ENCODE assay signal across 8 mouse cellular contexts in the genomic region with DNA sequence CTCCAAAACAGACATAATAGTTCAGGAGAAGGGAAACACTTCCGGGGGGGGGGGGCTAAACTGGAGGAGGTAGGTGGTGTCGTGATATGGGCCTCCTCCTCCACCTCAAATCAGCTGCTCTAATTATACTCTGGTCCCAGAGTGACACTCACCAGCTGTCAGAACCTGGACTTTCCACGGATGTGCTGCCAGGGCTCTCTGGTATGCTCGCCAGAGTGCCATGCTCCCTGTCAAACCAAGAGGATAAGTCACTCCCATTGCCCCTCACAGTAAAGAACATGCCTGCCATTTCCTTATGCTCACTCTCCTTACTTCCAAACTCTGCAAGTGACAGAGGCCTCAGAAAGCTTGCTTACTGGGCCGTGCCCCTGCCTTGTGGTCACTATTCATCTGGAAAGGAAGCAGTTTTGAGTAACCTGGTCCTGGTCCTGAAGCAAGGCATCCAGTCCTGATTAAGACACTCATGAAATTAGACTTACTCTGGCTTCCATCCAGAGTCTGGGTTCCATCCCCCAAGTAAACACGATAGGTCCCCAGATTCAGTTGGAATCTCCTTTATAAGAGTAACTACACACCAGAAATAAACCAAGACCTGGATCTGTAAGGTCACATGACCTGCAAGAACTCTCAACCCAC. TPM values are rescaled to one million over a fixed set of nuclear protein-coding genes. Genes with fewer than 3 reads are reported as not detected.
DNase-seq lines count a peak whose midpoint lies in the region; ATAC-seq and TF ChIP-seq lines count a peak whose summit lies in the region.

No protein-coding gene starts in this region.

- peaks cover 4% of the 10 kb centered on the region for H3K36me3 ChIP-seq in embryonic facial prominence, embryonic 11.5 days (replicated peaks; ENCODE audit: control insufficient read depth, insufficient read depth, low read depth, low read length)
- peaks cover 35% of the 10 kb centered on the region for H3K36me3 ChIP-seq in heart, embryonic 12.5 days
- H3K36me3 ChIP-seq in limb, embryonic 13.5 days = peaks cover 50% of the 10 kb centered on the region
- peaks cover 35% of the 10 kb centered on the region for H3K36me3 ChIP-seq in neural tube, embryonic 12.5 days

- H3K4me2 ChIP-seq in embryonic facial prominence, embryonic 11.5 days (ENCODE audit: low read depth, low read length) = peak overlapping the region; percentile 69
- peak overlapping the region; percentile 93 for H3K4me2 ChIP-seq in heart, embryonic 12.5 days
- peak overlapping the region; percentile 90 for H3K4me2 ChIP-seq in limb, embryonic 13.5 days (replicated peaks)
- peak overlapping the region; percentile 80 for H3K4me2 ChIP-seq in neural tube, embryonic 12.5 days (replicated peaks)

- H3K9me3 ChIP-seq in embryonic facial prominence, embryonic 11.5 days (replicated peaks; ENCODE audit: control insufficient read depth, low read length) = no peaks in the 10 kb centered on the region
- H3K9me3 ChIP-seq in heart, embryonic 12.5 days (replicated peaks) = no peaks in the 10 kb centered on the region
- H3K9me3 ChIP-seq in limb, embryonic 13.5 days = no peaks in the 10 kb centered on the region
- no peaks in the 10 kb centered on the region for H3K9me3 ChIP-seq in neural tube, embryonic 12.5 days

- TF ChIP-seq POLR2A in cerebellum, adult 2 months (IDR thresholded peaks at IDR 0.05; ENCODE audit: borderline replicate concordance, insufficient read depth, low read length) = no peak

- peak overlapping the region; percentile 37 for H3K27ac ChIP-seq in cerebellum, adult 2 months (ENCODE audit: insufficient read depth, low read length)
- H3K27ac ChIP-seq in embryonic facial prominence, embryonic 11.5 days (replicated peaks; ENCODE audit: low read depth, low read length) = no peak overlapping the region
- H3K27ac ChIP-seq in heart, embryonic 12.5 days (ENCODE audit: poor library complexity, severe bottlenecking) = peak overlapping the region; percentile 37
- H3K27ac ChIP-seq in limb, embryonic 13.5 days = no peak overlapping the region
- H3K27ac ChIP-seq in neural tube, embryonic 12.5 days = no peak overlapping the region

- no peak for TF ChIP-seq CTCF in cerebellum, adult 2 months (IDR thresholded peaks at IDR 0.05; ENCODE audit: borderline replicate concordance, insufficient read depth, low read depth, low read length)

- no peak for DNase-seq in cerebellum, adult 2 months
- DNase-seq in cerebellum, adult 8-10 months = no peak
- DNase-seq in embryonic facial prominence, embryonic 11.5 days (ENCODE audit: low spot score) = no peak
- no peak for DNase-seq in Muller cell, postnatal 12 days (ENCODE audit: inconsistent ontology term)
- no peak for DNase-seq in adipocyte (ENCODE audit: low spot score)

- peaks cover 7% of the 10 kb centered on the region for H3K4me1 ChIP-seq in cerebellum, adult 2 months (ENCODE audit: control insufficient read depth, insufficient read depth, low read length)
- H3K4me1 ChIP-seq in embryonic facial prominence, embryonic 11.5 days (ENCODE audit: control insufficient read depth, insufficient read depth, low read length) = no peaks in the 10 kb centered on the region
- H3K4me1 ChIP-seq in heart, embryonic 12.5 days (replicated peaks) = peaks cover 19% of the 10 kb centered on the region
- peaks cover 14% of the 10 kb centered on the region for H3K4me1 ChIP-seq in limb, embryonic 13.5 days
- peaks cover 13% of the 10 kb centered on the region for H3K4me1 ChIP-seq in neural tube, embryonic 12.5 days

- peak overlapping the region; percentile 58 for H3K9ac ChIP-seq in embryonic facial prominence, embryonic 11.5 days (replicated peaks; ENCODE audit: low read length)
- H3K9ac ChIP-seq in heart, embryonic 12.5 days = peak overlapping the region; percentile 65
- H3K9ac ChIP-seq in limb, embryonic 13.5 days = peak overlapping the region; percentile 70
- H3K9ac ChIP-seq in neural tube, embryonic 12.5 days = peak overlapping the region; percentile 59

- H3K4me3 ChIP-seq in cerebellum, adult 2 months (replicated peaks; ENCODE audit: insufficient read depth, low read depth, low read length) = peak overlapping the region; percentile 81
- H3K4me3 ChIP-seq in embryonic facial prominence, embryonic 11.5 days (ENCODE audit: low read depth, low read length) = peak overlapping the region; percentile 43
- H3K4me3 ChIP-seq in heart, embryonic 12.5 days = peak overlapping the region; percentile 55
- peak overlapping the region; percentile 62 for H3K4me3 ChIP-seq in limb, embryonic 13.5 days
- H3K4me3 ChIP-seq in neural tube, embryonic 12.5 days = peak overlapping the region; percentile 66

- 15% methylated on average over 6 of the region's 6 CpGs for WGBS in cerebellum, adult 2 months
- WGBS in embryonic facial prominence, embryonic 11.5 days = 39% methylated on average over 6 of the region's 6 CpGs
- 28% methylated on average over 6 of the region's 6 CpGs for WGBS in heart, embryonic 12.5 days
- WGBS in limb, embryonic 13.5 days = 37% methylated on average over 6 of the region's 6 CpGs
- 43% methylated on average over 6 of the region's 6 CpGs for WGBS in neural tube, embryonic 12.5 days

- H3K27me3 ChIP-seq in cerebellum, adult 2 months (ENCODE audit: control insufficient read depth, insufficient read depth, low read length) = no peaks in the 10 kb centered on the region
- no peaks in the 10 kb centered on the region for H3K27me3 ChIP-seq in embryonic facial prominence, embryonic 11.5 days (ENCODE audit: control insufficient read depth, insufficient read depth, low read length)
- H3K27me3 ChIP-seq in heart, embryonic 12.5 days (replicated peaks) = no peaks in the 10 kb centered on the region
- H3K27me3 ChIP-seq in limb, embryonic 13.5 days = no peaks in the 10 kb centered on the region
- H3K27me3 ChIP-seq in neural tube, embryonic 12.5 days (replicated peaks) = no peaks in the 10 kb centered on the region

- ATAC-seq in embryonic facial prominence, embryonic 11.5 days (replicated peaks; ENCODE audit: insufficient number of reproducible peaks, low FRiP score, low TSS enrichment, low read depth) = no peak
- ATAC-seq in heart, embryonic 12.5 days (ENCODE audit: insufficient number of reproducible peaks, low FRiP score) = 0 out of 2 replicates have a peak, but pooled peaks have one; percentile 4
- ATAC-seq in limb, embryonic 13.5 days (ENCODE audit: low FRiP score, low read depth) = peak; percentile 12; the same call in 1 of the 2 replicates
- ATAC-seq in neural tube, embryonic 12.5 days (ENCODE audit: low FRiP score, low read depth) = peak; percentile 43

RNA-seq across cellular contexts. Expression of a gene that starts 0.4 kb away (rescaled TPM):
- polyA plus RNA-seq in cerebellum, adult 2 months (2012; rRNA removed) = 91.1 and 91.7 TPM in 2 replicates
- polyA plus RNA-seq in embryonic facial prominence, embryonic 11.5 days (2014; fragmentation: Nextera tagmentation; extraction: Ambion mirVana) = 50.5 and 50.8 TPM in 2 replicates
- 66.8 and 68.8 TPM in 2 replicates for polyA plus RNA-seq in heart, embryonic 12.5 days (2016; fragmentation: Nextera tagmentation; extraction: Ambion mirVana)
- 68.7 and 69.4 TPM in 2 replicates for polyA plus RNA-seq in limb, embryonic 13.5 days (2015; fragmentation: Nextera tagmentation; extraction: Ambion mirVana)
- 50.3 and 51.5 TPM in 2 replicates for polyA plus RNA-seq in neural tube, embryonic 12.5 days (2016; fragmentation: Nextera tagmentation; extraction: Ambion mirVana)

RNA-seq across cellular contexts. Expression of a gene that starts 15.0 kb away (rescaled TPM):
- 1.2 TPM in 1 of 2 replicates, not detected in the other for polyA plus RNA-seq in cerebellum, adult 2 months (2012; rRNA removed)
- not detected in 2 replicates for polyA plus RNA-seq in embryonic facial prominence, embryonic 11.5 days (2014; fragmentation: Nextera tagmentation; extraction: Ambion mirVana)
- 0.38 TPM in 1 of 2 replicates, not detected in the other for polyA plus RNA-seq in heart, embryonic 12.5 days (2016; fragmentation: Nextera tagmentation; extraction: Ambion mirVana)
- not detected in 2 replicates for polyA plus RNA-seq in limb, embryonic 13.5 days (2015; fragmentation: Nextera tagmentation; extraction: Ambion mirVana)
- not detected in 2 replicates for polyA plus RNA-seq in neural tube, embryonic 12.5 days (2016; fragmentation: Nextera tagmentation; extraction: Ambion mirVana)

RNA-seq across cellular contexts. Expression of a gene that starts 26.1 kb away (rescaled TPM):
- polyA plus RNA-seq in cerebellum, adult 2 months (2012; rRNA removed) = 3.9 and 4.1 TPM in 2 replicates
- 1.2 and 1.3 TPM in 2 replicates for polyA plus RNA-seq in embryonic facial prominence, embryonic 11.5 days (2014; fragmentation: Nextera tagmentation; extraction: Ambion mirVana)
- polyA plus RNA-seq in heart, embryonic 12.5 days (2016; fragmentation: Nextera tagmentation; extraction: Ambion mirVana) = 1.0 and 1.3 TPM in 2 replicates
- 0.99 and 1.8 TPM in 2 replicates for polyA plus RNA-seq in limb, embryonic 13.5 days (2015; fragmentation: Nextera tagmentation; extraction: Ambion mirVana)
- polyA plus RNA-seq in neural tube, embryonic 12.5 days (2016; fragmentation: Nextera tagmentation; extraction: Ambion mirVana) = 1.5 and 2.4 TPM in 2 replicates

RNA-seq across cellular contexts. Expression of a gene that starts 26.3 kb away (rescaled TPM):
- 94.6 and 100 TPM in 2 replicates for polyA plus RNA-seq in cerebellum, adult 2 months (2012; rRNA removed)
- polyA plus RNA-seq in embryonic facial prominence, embryonic 11.5 days (2014; fragmentation: Nextera tagmentation; extraction: Ambion mirVana) = 66.6 and 66.8 TPM in 2 replicates
- 58.8 and 63.7 TPM in 2 replicates for polyA plus RNA-seq in heart, embryonic 12.5 days (2016; fragmentation: Nextera tagmentation; extraction: Ambion mirVana)
- polyA plus RNA-seq in limb, embryonic 13.5 days (2015; fragmentation: Nextera tagmentation; extraction: Ambion mirVana) = 84.8 and 92.4 TPM in 2 replicates
- polyA plus RNA-seq in neural tube, embryonic 12.5 days (2016; fragmentation: Nextera tagmentation; extraction: Ambion mirVana) = 86.7 and 90.5 TPM in 2 replicates

RNA-seq across cellular contexts. Expression of a gene that starts 37.1 kb away (rescaled TPM):
- not detected in 2 replicates for polyA plus RNA-seq in cerebellum, adult 2 months (2012; rRNA removed)
- not detected in 2 replicates for polyA plus RNA-seq in embryonic facial prominence, embryonic 11.5 days (2014; fragmentation: Nextera tagmentation; extraction: Ambion mirVana)
- polyA plus RNA-seq in heart, embryonic 12.5 days (2016; fragmentation: Nextera tagmentation; extraction: Ambion mirVana) = 12.8 and 12.9 TPM in 2 replicates
- 7.2 and 8.1 TPM in 2 replicates for polyA plus RNA-seq in limb, embryonic 13.5 days (2015; fragmentation: Nextera tagmentation; extraction: Ambion mirVana)
- polyA plus RNA-seq in neural tube, embryonic 12.5 days (2016; fragmentation: Nextera tagmentation; extraction: Ambion mirVana) = 0.79 and 0.88 TPM in 2 replicates

Comparison
In these comparisons a context has a peak if more than half of its experiments do, and no peak if none do; other contexts are left out.
1. H3K27ac ChIP-seq: peak in cerebellum, adult 2 months (single experiment) and heart, embryonic 12.5 days (single experiment); none in embryonic facial prominence, embryonic 11.5 days (single experiment), limb, embryonic 13.5 days (single experiment) and neural tube, embryonic 12.5 days (single experiment).
2. Peak in every context shown above with its lines, with median percentiles within 50 percentile points of each other: H3K4me3 ChIP-seq, H3K4me2 ChIP-seq and H3K9ac ChIP-seq.